Comparison of ENCODE assay signal across 16 mouse cellular contexts in genomic region chr17:28070256-28070655, GRCm38 (mm10). TPM values are rescaled to one million over a fixed set of nuclear protein-coding genes. Genes with fewer than 3 reads are reported as not detected.
A peak's percentile ranks its signal among the peaks of the same experiment; 100 is the strongest.
DNase-seq lines count a peak whose midpoint lies in the region; ATAC-seq and TF ChIP-seq lines count a peak whose summit lies in the region.
"Had no signal": no experiment of that assay in that cellular context is flagged by ENCODE, and none has a peak within 500 bp of the region (broad histone marks: within the 10 kb centered on the region; RNA-seq: fewer than 3 reads in every experiment).

No protein-coding gene starts in this region.

- no peak overlapping the region for H3K27ac ChIP-seq in forebrain, postnatal 0 days (ENCODE audit: low read depth, low read length)
- no peak overlapping the region for H3K27ac ChIP-seq in forebrain, embryonic 13.5 days
- H3K27ac ChIP-seq: limb, embryonic 13.5 days; stomach, postnatal 0 days had no signal

- no peak for ATAC-seq in forebrain, postnatal 0 days
- no peak for ATAC-seq in forebrain, embryonic 13.5 days
- no peak for ATAC-seq in megakaryocyte progenitor cell, adult 5-6 weeks (replicated peaks; ENCODE audit: poor library complexity)
- ATAC-seq: activated CD4-positive, CD25-positive, alpha-beta regulatory T cell, adult 4 months; hindbrain, embryonic 16.5 days; liver, postnatal 0 days had no signal

- peak; percentile 51 for DNase-seq in forebrain, postnatal 0 days
- DNase-seq in lung, postnatal 10 days, result peak; percentile 78
- no peak for DNase-seq in lung, postnatal 36 days
- peak; percentile 69 to 74 for DNase-seq in adrenal gland, adult 18-20 months (ENCODE audit: low spot score in 2 of 2)
- DNase-seq in ovary, postnatal 14 days (ENCODE audit: low spot score), result peak; percentile 47
- no peak for DNase-seq in natural killer cell, adult 2 months (ENCODE audit: low spot score in 2 of 2)
- DNase-seq: B cell, adult 2 months; embryo, embryonic 11 days; liver, postnatal 0 days had no signal

- no peaks in the 10 kb centered on the region for H3K27me3 ChIP-seq in forebrain, postnatal 0 days (ENCODE audit: insufficient read depth, low read length)
- no peaks in the 10 kb centered on the region; the same call in 1 of the 2 replicates for H3K27me3 ChIP-seq in forebrain, embryonic 13.5 days
- H3K27me3 ChIP-seq: limb, embryonic 13.5 days had no signal

- no peaks in the 10 kb centered on the region for H3K4me1 ChIP-seq in forebrain, postnatal 0 days (ENCODE audit: insufficient read depth)
- no peaks in the 10 kb centered on the region for H3K4me1 ChIP-seq in forebrain, embryonic 13.5 days

- no peak overlapping the region for H3K4me2 ChIP-seq in forebrain, postnatal 0 days (ENCODE audit: low read depth)
- H3K4me2 ChIP-seq in forebrain, embryonic 13.5 days, result no peak overlapping the region
- H3K4me2 ChIP-seq: limb, embryonic 13.5 days had no signal

- H3K9ac ChIP-seq in forebrain, postnatal 0 days, result no peak overlapping the region
- no peak overlapping the region for H3K9ac ChIP-seq in forebrain, embryonic 13.5 days
- H3K9ac ChIP-seq: limb, embryonic 13.5 days; liver, postnatal 0 days had no signal

- no peaks in the 10 kb centered on the region for H3K36me3 ChIP-seq in forebrain, postnatal 0 days (ENCODE audit: insufficient read depth)
- no peaks in the 10 kb centered on the region for H3K36me3 ChIP-seq in forebrain, embryonic 13.5 days (ENCODE audit: poor library complexity, severe bottlenecking)
- H3K36me3 ChIP-seq: G1E; limb, embryonic 13.5 days had no signal

- no peaks in the 10 kb centered on the region for H3K9me3 ChIP-seq in forebrain, postnatal 0 days (ENCODE audit: low read length)
- no peaks in the 10 kb centered on the region for H3K9me3 ChIP-seq in forebrain, embryonic 13.5 days (replicated peaks)
- H3K9me3 ChIP-seq: G1E; limb, embryonic 13.5 days had no signal

- no peak for TF ChIP-seq CTCF in forebrain, postnatal 0 days (IDR thresholded peaks at IDR 0.05; ENCODE audit: low read depth)

- WGBS in forebrain, postnatal 0 days, result 81% methylated on average over 13 of the region's 13 CpGs
- 84% methylated on average over 13 of the region's 13 CpGs for WGBS in forebrain, embryonic 13.5 days

- no peak overlapping the region for H3K4me3 ChIP-seq in forebrain, postnatal 0 days (ENCODE audit: low read depth, low read length)
- H3K4me3 ChIP-seq in forebrain, embryonic 13.5 days, result no peak overlapping the region
- H3K4me3 ChIP-seq: limb, embryonic 13.5 days had no signal

RNA-seq across cellular contexts. Expression of gene Tcp11, which starts 10.2 kb away (rescaled TPM):
- 4.3 and 7.2 TPM in 2 replicates for total RNA-seq in forebrain, postnatal 0 days (2014; rRNA removed)
- polyA plus RNA-seq in forebrain, postnatal 0 days (2015; fragmentation: Nextera tagmentation; extraction: Ambion mirVana), result 1.7 and 2.9 TPM in 2 replicates
- polyA plus RNA-seq in forebrain, embryonic 13.5 days (2015; fragmentation: Nextera tagmentation; extraction: Ambion mirVana), result 1.4 TPM in 2 replicates
- not detected for total RNA-seq in adrenal gland, adult 18-20 months (2021)
- total RNA-seq in megakaryocyte progenitor cell, adult 5-6 weeks (2015), result 0.67 and 1.4 TPM in 2 replicates
- total RNA-seq in megakaryocyte progenitor cell, adult 5-6 weeks (2017), result 2.4 and 2.5 TPM in 2 replicates
- total RNA-seq: G1E had no signal
- polyA plus RNA-seq: G1E had no signal

Comparison
In these comparisons a context has a peak if more than half of its experiments do, and no peak if none do; other contexts are left out.
1. DNase-seq: peak in forebrain, postnatal 0 days (single experiment), lung, postnatal 10 days (single experiment), adrenal gland, adult 18-20 months (2 of 2) and ovary, postnatal 14 days (single experiment); none in lung, postnatal 36 days (single experiment) and natural killer cell, adult 2 months (0 of 2).